Mouse (Mus musculus) lung, adult 18-20 months (tissue): ENCODE measurements around the gene Lsm2.

Experiments
- DNase-seq, 2 experiments: peaks; one replicate each; pipeline ENCODE4 v3.0.0; 2022; ENCODE audit warnings: mixed read lengths in 2 of 2

Lsm2 gene

GRCm38 (mm10) chr17:35016376-35016775 lies 34.7 kb downstream of the Lsm2 start, which contains the start of gene Vwa7:
TSS of gene Vwa7 (plus strand) at chr17:35016579.
- peak in 1 of 2 experiments; percentile 33 for DNase-seq

GRCm38 (mm10) chr17:35016791-35017705 lies 35.4 kb downstream of the Lsm2 start:
- no peak for DNase-seq

- no peak for DNase-seq
These were observed 36.0 kb downstream of the Lsm2 start for GRCm38 (mm10) chr17:35017706-35018030.

GRCm38 (mm10) chr17:35018171-35018570 lies 36.5 kb downstream of the Lsm2 start:
- DNase-seq, result no peak

- DNase-seq, result no peak
These were observed 38.2 kb downstream of the Lsm2 start for GRCm38 (mm10) chr17:35019894-35020293.

GRCm38 (mm10) chr17:35020551-35020950 lies 38.9 kb downstream of the Lsm2 start:
- no peak for DNase-seq

GRCm38 (mm10) chr17:35021163-35021808 lies 39.6 kb downstream of the Lsm2 start:
- DNase-seq, result peak; percentile 85 to 88

- DNase-seq, result peak; percentile 53 to 69
These were observed 40.3 kb downstream of the Lsm2 start for GRCm38 (mm10) chr17:35021842-35022477.

- DNase-seq, result no peak
These were observed 40.9 kb downstream of the Lsm2 start for GRCm38 (mm10) chr17:35022541-35023060.

- DNase-seq, result no peak
These were observed 41.6 kb downstream of the Lsm2 start for GRCm38 (mm10) chr17:35023221-35023620.

GRCm38 (mm10) chr17:35023756-35024155 lies 42.1 kb downstream of the Lsm2 start:
- no peak for DNase-seq

- DNase-seq, result no peak
These were observed 42.6 kb downstream of the Lsm2 start for GRCm38 (mm10) chr17:35024261-35024660.

- peak in 1 of 2 experiments; percentile 40 for DNase-seq
These were observed 43.2 kb downstream of the Lsm2 start for GRCm38 (mm10) chr17:35024691-35025488.

GRCm38 (mm10) chr17:35026206-35026605 lies 44.5 kb downstream of the Lsm2 start:
- no peak for DNase-seq

- DNase-seq, result no peak
These were observed 45.8 kb downstream of the Lsm2 start, which contains the start of gene Sapcd1 for GRCm38 (mm10) chr17:35027277-35028068. TSS of gene Sapcd1 (minus strand) at chr17:35028016.

GRCm38 (mm10) chr17:35028315-35028714 lies 46.7 kb downstream of the Lsm2 start:
- DNase-seq, result no peak

- DNase-seq, result no peak
These were observed 48.2 kb downstream of the Lsm2 start for GRCm38 (mm10) chr17:35029691-35030532.

- DNase-seq, result no peak
These were observed 49.6 kb downstream of the Lsm2 start for GRCm38 (mm10) chr17:35031272-35031671.

- DNase-seq, result no peak
These were observed 50.2 kb downstream of the Lsm2 start for GRCm38 (mm10) chr17:35031880-35032279.

- DNase-seq, result no peak
These were observed 50.7 kb downstream of the Lsm2 start for GRCm38 (mm10) chr17:35032323-35032870.
